Mouse (Mus musculus) liver, embryonic 16.5 days (tissue): ENCODE results near the gene Gm44805. TPM values are rescaled to one million over a fixed set of nuclear protein-coding genes. Genes with fewer than 3 reads are reported as not detected.
A peak's percentile ranks its signal among the peaks of the same experiment; 100 is the strongest.

Experiments used
- ATAC-seq: fragments of 200-750 bp; cut with Nextera tagmentation; 2 replicates; pipeline ENCODE4 v1.8.0; 2017; ENCODE audit warnings: low read depth, mild to moderate bottlenecking, moderate number of reproducible peaks, moderate library complexity
- H3K27ac ChIP-seq: fragments of 300-500 bp; sonication (generic); 2 replicates; pipeline ENCODE4 v1.5.1; 2014; ENCODE audit warnings: mild to moderate bottlenecking, low read length
- H3K27me3 ChIP-seq: fragments of 300-500 bp; sonication (generic); 2 replicates; pipeline ENCODE4 v1.6.1; 2014; ENCODE audit warnings: low read depth, low read length, mixed read lengths; ENCODE audit not compliant: control insufficient read depth, insufficient read depth
- H3K36me3 ChIP-seq: fragments of 300-500 bp; sonication (generic); 2 replicates; pipeline ENCODE4 v1.6.1; 2014; ENCODE audit warnings: mild to moderate bottlenecking; ENCODE audit not compliant: control insufficient read depth, insufficient read depth
- H3K4me1 ChIP-seq: fragments of 300-500 bp; sonication (generic); 2 replicates; pipeline ENCODE4 v1.6.1; 2014; ENCODE audit warnings: low read depth, low read length, mixed read lengths; ENCODE audit not compliant: control insufficient read depth
- H3K4me2 ChIP-seq: fragments of 300-500 bp; sonication (generic); 2 replicates; pipeline ENCODE4 v1.6.1; 2014; ENCODE audit warnings: low read depth, low read length, mixed read lengths
- H3K4me3 ChIP-seq: fragments of 300-500 bp; sonication (generic); 2 replicates; pipeline ENCODE4 v1.5.1; 2014; ENCODE audit warnings: low read depth, mild to moderate bottlenecking, low read length
- H3K9ac ChIP-seq: fragments of 300-500 bp; sonication (generic); 2 replicates; pipeline ENCODE4 v1.6.1; 2014; ENCODE audit warnings: low read depth, low read length
- H3K9me3 ChIP-seq: fragments of 300-500 bp; sonication (generic); replicated peaks from 2 replicates; pipeline ENCODE4 v1.6.1; 2016; ENCODE audit warnings: low read length; ENCODE audit not compliant: control insufficient read depth
- WGBS: fragments of 180-500 bp; shearing (Covaris S2); extraction: QIAGEN DNeasy Blood & Tissue Kit; methylation state at CpG from one replicate; pipeline ENCODE4 v1.1.7; 2014; ENCODE audit not compliant: insufficient replicate concordance; 5-methylcytosine and 5-hydroxymethylcytosine counted together
- polyA plus RNA-seq: library from polyadenylated mRNA; unstranded; fragments of >200 nt; fragmentation: Nextera tagmentation; extraction: Ambion mirVana; gene quantifications from 2 replicates; pipeline ENCODE4 v1.2.1, GENCODE M21; 2015

Gene Gm44805
- polyA plus RNA-seq, 1 experiment from 2014 or later: 35.3 TPM

DNA sequence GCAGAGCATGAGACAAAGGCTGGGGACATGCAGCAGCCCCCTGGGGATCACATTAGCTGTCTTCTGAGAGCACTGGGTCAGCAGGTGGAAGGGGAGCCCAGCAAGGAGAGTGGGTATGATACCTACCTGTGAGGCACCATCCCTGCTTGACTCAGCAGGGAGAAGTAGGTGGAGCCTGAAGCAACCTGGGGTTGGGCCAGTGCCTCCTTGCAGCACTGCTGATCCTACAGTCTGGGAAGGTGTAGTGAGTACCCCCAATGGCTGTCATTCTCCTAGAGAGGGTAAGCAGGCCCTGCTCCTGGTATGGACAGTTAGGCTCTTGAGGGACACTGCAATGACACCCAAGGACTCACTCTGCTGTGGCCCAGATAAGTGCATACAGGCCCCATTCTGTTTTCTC is 48.9 kb downstream of the Gm44805 start:
- Histone ChIP-seq H3K27me3 (no peaks in the 10 kb centered on the region), H3K27ac (peak overlapping the region; percentile 50; the same call in 1 of the 2 replicates), H3K4me1 (peaks cover 39% of the 10 kb centered on the region), H3K9me3 (no peaks in the 10 kb centered on the region), H3K36me3 (peaks cover 29% of the 10 kb centered on the region), H3K4me2 (peak overlapping the region; percentile 24), H3K9ac (no peak overlapping the region), H3K4me3 (no peak overlapping the region)
- peak; percentile 12; the same call in 1 of the 2 replicates for ATAC-seq

DNA sequence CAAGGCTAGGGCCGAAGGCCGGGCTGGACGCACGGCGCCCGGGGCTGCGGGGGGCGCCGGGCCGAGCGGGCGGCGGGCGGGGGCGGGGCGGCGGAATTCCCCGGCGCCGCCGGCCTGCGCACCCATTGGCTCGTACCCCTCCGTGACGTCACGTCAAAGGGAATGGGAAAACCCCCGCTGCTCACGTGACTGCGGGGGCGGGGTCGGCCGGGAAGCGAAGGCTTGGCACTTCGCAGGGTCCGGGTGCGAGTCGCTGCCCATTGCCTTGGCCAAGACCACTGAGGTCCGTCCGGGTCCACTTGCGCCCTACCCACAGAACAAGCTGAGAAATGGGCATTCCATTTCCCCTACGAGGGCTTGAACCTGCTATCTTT is 51.9 kb downstream of the Gm44805 start, which contains the start of gene Relb:
Relb (minus strand) TSS at position 78 of the 374 bp plus-strand sequence.
- Histone ChIP-seq H3K27ac (peak within 1 kb of the TSS; percentile 85), H3K27me3 (no peaks in the 10 kb centered on the region), H3K4me2 (peak within 1 kb of the TSS; percentile 99), H3K36me3 (peaks cover 5% of the 10 kb centered on the region), H3K9ac (peak within 1 kb of the TSS; percentile 67), H3K4me3 (peak within 1 kb of the TSS; percentile 75), H3K9me3 (no peaks in the 10 kb centered on the region), H3K4me1 (peaks cover 39% of the 10 kb centered on the region)
- ATAC-seq: peak; percentile 48
- WGBS: under 1% methylated on average over 39 of the region's 41 CpGs

DNA sequence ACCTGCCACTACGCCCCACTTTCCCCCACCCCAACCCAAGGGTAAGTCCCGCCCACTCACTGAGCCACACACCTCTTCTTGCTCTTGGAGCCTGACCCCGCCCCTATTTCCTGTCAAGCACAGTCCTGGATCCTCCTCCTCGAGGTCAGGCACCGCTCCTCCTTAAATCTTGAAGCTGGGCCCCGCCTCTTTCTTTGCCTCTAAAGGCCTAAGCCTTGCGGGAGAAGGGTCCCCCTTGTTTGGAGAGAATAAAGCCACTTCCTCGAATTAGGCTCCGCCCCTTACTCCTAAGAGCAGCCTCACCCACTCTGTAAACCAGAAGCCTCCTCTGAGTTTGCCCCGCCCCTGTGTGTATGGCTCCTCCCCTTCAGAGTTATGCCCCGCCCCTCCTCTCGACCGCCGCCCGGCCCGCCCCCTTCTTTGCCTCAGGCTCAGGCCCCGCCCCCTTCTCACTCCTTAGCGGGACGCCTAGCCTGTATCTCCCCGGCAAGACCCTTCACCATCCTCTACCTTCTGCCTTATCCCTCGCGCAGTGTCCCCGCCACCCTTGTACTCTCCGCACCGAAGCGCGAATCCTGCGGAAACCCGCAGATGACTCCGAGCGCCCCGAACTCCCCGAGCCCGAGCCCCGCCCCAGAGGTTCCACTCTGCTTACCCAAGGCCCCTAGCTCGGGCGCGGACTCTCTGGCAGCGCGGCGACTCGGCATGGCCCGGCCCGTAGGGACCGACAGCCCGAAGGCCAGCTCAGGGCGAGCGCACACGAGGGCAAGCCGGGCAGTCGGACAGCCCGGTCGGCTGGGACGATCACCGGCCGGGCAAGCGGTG is 52.5 kb downstream of the Gm44805 start:
- Histone ChIP-seq H3K36me3 (peaks cover 2% of the 10 kb centered on the region), H3K4me2 (peak overlapping the region; percentile 99), H3K9me3 (no peaks in the 10 kb centered on the region), H3K27me3 (no peaks in the 10 kb centered on the region), H3K4me1 (peaks cover 36% of the 10 kb centered on the region), H3K4me3 (peak overlapping the region; percentile 75), H3K27ac (peak overlapping the region; percentile 85), H3K9ac (peak overlapping the region; percentile 67)
- under 1% methylated on average over 57 of the region's 57 CpGs for WGBS
- peak; percentile 78 for ATAC-seq

DNA sequence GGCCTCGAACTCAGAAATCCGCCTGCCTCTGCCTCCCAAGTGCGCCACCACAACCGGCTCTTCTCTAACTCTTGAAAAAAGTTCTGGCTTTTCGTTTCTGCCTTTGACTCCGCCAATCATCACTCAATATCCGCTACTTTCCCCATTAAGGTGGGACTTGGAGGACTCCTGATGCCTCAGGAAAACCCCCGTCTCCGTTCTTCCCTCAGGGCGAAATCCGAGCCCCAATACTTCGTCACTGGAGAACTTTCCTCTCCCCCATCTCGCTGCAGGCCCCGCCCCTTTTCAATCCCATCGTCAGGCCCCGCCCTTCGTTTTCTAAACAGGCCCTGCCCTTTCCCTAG is 53.1 kb downstream of the Gm44805 start:
- Histone ChIP-seq H3K4me3 (peak overlapping the region; percentile 75), H3K4me1 (peaks cover 31% of the 10 kb centered on the region), H3K27me3 (no peaks in the 10 kb centered on the region), H3K9me3 (no peaks in the 10 kb centered on the region), H3K36me3 (no peaks in the 10 kb centered on the region; the same call in 1 of the 2 replicates), H3K4me2 (peak overlapping the region; percentile 99), H3K27ac (no peak overlapping the region), H3K9ac (no peak overlapping the region)
- ATAC-seq: no peak
- WGBS: 10% methylated on average over 17 of the region's 17 CpGs

DNA sequence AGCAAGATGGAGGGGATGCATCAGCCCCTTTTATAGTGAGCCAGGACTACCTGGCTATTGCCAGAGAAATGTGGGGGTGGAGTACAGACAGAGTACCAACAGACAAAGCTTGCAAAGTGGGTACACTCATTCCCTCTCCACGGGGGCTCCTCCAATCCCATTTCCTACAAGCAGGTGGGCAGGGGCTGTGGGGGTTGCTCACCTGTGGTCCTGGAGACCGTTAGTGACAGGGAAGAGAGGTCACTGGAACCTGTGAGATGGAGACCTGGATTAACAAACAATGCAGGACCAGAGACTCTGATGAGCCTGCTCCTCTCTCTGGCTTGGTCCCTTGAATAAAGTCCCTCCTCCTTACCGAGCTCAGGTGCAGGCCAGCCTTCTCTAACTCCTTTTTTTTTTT is 53.5 kb downstream of the Gm44805 start:
- no peak overlapping the region for H3K9ac ChIP-seq
- peak overlapping the region; percentile 75; the same call in 1 of the 2 replicates for H3K4me3 ChIP-seq
- H3K4me2 ChIP-seq: peak overlapping the region; percentile 99
- WGBS: 54% methylated on average over 3 of the region's 3 CpGs
- ATAC-seq: no peak
- H3K4me1 ChIP-seq: peaks cover 26% of the 10 kb centered on the region
- H3K36me3 ChIP-seq: no peaks in the 10 kb centered on the region
- H3K27ac ChIP-seq: no peak overlapping the region
- H3K27me3 ChIP-seq: no peaks in the 10 kb centered on the region
- H3K9me3 ChIP-seq: no peaks in the 10 kb centered on the region

DNA sequence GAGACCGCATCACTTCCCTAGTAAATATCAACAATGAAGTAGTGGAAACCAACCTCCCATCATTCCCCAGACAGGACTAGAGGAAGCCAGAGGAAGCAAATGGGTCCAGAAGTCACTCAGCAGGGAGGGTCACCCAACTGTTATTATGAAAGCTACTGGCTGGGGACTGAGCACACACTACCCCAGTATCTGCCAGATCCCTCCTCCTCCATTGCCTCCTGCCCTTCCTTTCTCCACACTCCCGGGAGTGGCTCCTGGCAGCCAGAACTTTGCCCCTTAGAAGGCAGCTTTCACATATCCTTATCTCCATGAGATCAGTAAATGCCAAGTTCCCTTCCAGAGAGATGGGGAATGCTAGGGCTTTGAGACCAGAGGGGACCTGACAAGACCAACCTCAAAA is 57.8 kb downstream of the Gm44805 start:
- Histone ChIP-seq H3K4me1 (peaks cover 8% of the 10 kb centered on the region), H3K9me3 (no peaks in the 10 kb centered on the region), H3K4me2 (no peak overlapping the region), H3K36me3 (no peaks in the 10 kb centered on the region), H3K27ac (no peak overlapping the region), H3K9ac (no peak overlapping the region), H3K27me3 (peaks cover 4% of the 10 kb centered on the region), H3K4me3 (no peak overlapping the region)
- no peak for ATAC-seq
- WGBS: 61% methylated on average over 2 of the region's 2 CpGs

DNA sequence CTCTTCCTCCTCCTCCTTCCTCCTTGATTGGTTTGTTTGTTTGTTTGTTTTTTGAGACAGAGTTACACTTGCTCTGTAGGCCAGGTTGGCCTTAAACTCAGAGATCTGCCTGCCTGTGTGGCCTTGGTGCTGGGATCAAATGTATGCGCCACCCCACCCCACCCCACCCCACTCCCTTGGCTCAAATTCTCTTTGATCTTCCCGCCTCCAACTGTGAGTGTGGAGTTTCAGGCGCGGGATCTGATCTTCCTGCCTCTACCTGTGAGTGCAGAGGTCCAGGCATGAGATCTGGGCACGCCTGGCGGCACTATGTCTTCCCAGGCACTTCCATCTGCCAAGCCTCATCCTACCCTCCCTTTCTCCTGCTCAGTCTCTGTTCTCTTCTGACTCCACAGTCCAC is 59.0 kb downstream of the Gm44805 start:
- no peak for ATAC-seq
- no peaks in the 10 kb centered on the region for H3K9me3 ChIP-seq

More for the DNA sequence above, 59.0 kb downstream of the Gm44805 start:
- Histone ChIP-seq H3K27me3 (peaks cover 4% of the 10 kb centered on the region), H3K27ac (no peak overlapping the region), H3K4me1 (peaks cover 4% of the 10 kb centered on the region; the same call in 1 of the 2 replicates), H3K36me3 (no peaks in the 10 kb centered on the region), H3K4me3 (no peak overlapping the region), H3K9ac (no peak overlapping the region), H3K4me2 (no peak overlapping the region)
- 45% methylated on average over 6 of the region's 6 CpGs for WGBS

Other genes starting within 250 kb of the Gm44805 start
- gene Mark4, start 222.6 kb downstream of the Gm44805 start, polyA plus RNA-seq: 0.99 and 1.3 TPM in 2 replicates
- 0.54 and 0.55 TPM in 2 replicates for gene Exoc3l2, start 218.1 kb downstream of the Gm44805 start, polyA plus RNA-seq
- gene Bloc1s3, start 173.1 kb downstream of the Gm44805 start, polyA plus RNA-seq: 0.65 and 0.72 TPM in 2 replicates
- 37.2 and 37.4 TPM in 2 replicates for gene Trappc6a, start 173.0 kb downstream of the Gm44805 start, polyA plus RNA-seq
- gene Nkpd1, start 163.6 kb downstream of the Gm44805 start, polyA plus RNA-seq: not detected in 2 replicates
- 9.5 and 11.3 TPM in 2 replicates for gene Ppp1r37, start 118.3 kb downstream of the Gm44805 start, polyA plus RNA-seq
- 0.48 and 0.59 TPM in 2 replicates for gene Zfp296, start 104.1 kb downstream of the Gm44805 start, polyA plus RNA-seq
- 71.1 and 74.2 TPM in 2 replicates for gene Gemin7, start 103.8 kb downstream of the Gm44805 start, polyA plus RNA-seq
- gene Clasrp, start 76.9 kb downstream of the Gm44805 start, polyA plus RNA-seq: 9.4 and 11.4 TPM in 2 replicates
- 1.5 and 1.7 TPM in 2 replicates for gene Relb, start 52.0 kb downstream of the Gm44805 start, polyA plus RNA-seq
- gene Clptm1, start 16.4 kb downstream of the Gm44805 start, polyA plus RNA-seq: 36.2 and 42.7 TPM in 2 replicates
- gene Apoc2, start 3.5 kb downstream of the Gm44805 start, polyA plus RNA-seq: 1,344 and 1,420 TPM in 2 replicates
- gene Apoc4, start 56 bp upstream of the Gm44805 start, polyA plus RNA-seq: 405 and 488 TPM in 2 replicates
- 919 and 984 TPM in 2 replicates for gene Apoc1, start 11.2 kb upstream of the Gm44805 start, polyA plus RNA-seq
- gene Apoe, start 17.8 kb upstream of the Gm44805 start, polyA plus RNA-seq: 3,720 and 4,229 TPM in 2 replicates
- 47.3 and 51.8 TPM in 2 replicates for gene Tomm40, start 34.0 kb upstream of the Gm44805 start, polyA plus RNA-seq
- gene Nectin2, start 69.1 kb upstream of the Gm44805 start, polyA plus RNA-seq: 12.9 and 15.8 TPM in 2 replicates
- gene Bcam, start 89.6 kb upstream of the Gm44805 start, polyA plus RNA-seq: 7.4 and 9.7 TPM in 2 replicates
- 4.7 and 5.4 TPM in 2 replicates for gene Cblc, start 115.4 kb upstream of the Gm44805 start, polyA plus RNA-seq
- gene Bcl3, start 141.3 kb upstream of the Gm44805 start, polyA plus RNA-seq: 4.1 and 4.4 TPM in 2 replicates
- gene Gm19345, start 170.6 kb upstream of the Gm44805 start, polyA plus RNA-seq: 0.08 TPM in 1 of 2 replicates, not detected in the other
- gene Ceacam16, start 179.9 kb upstream of the Gm44805 start, polyA plus RNA-seq: not detected in 2 replicates
- not detected in 2 replicates for gene Ceacam19, start 206.5 kb upstream of the Gm44805 start, polyA plus RNA-seq
- 3.4 and 3.6 TPM in 2 replicates for gene Pvr, start 239.7 kb upstream of the Gm44805 start, polyA plus RNA-seq